Mouse (Mus musculus) hindbrain, embryonic 11.5 days (tissue): ENCODE data around the gene Jpt2. TPM values are rescaled to one million over a fixed set of nuclear protein-coding genes. Genes with fewer than 3 reads are reported as not detected.

ENCODE experiments used
- polyA plus RNA-seq: library from polyadenylated mRNA; unstranded; fragments of >200 nt; fragmentation: Nextera tagmentation; extraction: Ambion mirVana; gene quantifications from 2 replicates; pipeline ENCODE4 v1.2.1, GENCODE M21; 2014

Jpt2 gene
- polyA plus RNA-seq, 1 experiment from 2014 or later: 214 TPM

Other genes starting within 250 kb of the Jpt2 start
- not detected in 2 replicates for gene Rnf151, start 242.6 kb downstream of the Jpt2 start, polyA plus RNA-seq
- gene Rps2, start 242.6 kb downstream of the Jpt2 start, polyA plus RNA-seq: 1,264 and 1,299 TPM in 2 replicates
- gene Ndufb10, start 236.2 kb downstream of the Jpt2 start, polyA plus RNA-seq: 198 and 223 TPM in 2 replicates
- gene Rpl3l, start 232.9 kb downstream of the Jpt2 start, polyA plus RNA-seq: 0.11 TPM in 1 of 2 replicates, not detected in the other
- gene Msrb1, start 224.0 kb downstream of the Jpt2 start, polyA plus RNA-seq: 21.1 and 22.8 TPM in 2 replicates
- 1.5 and 2.3 TPM in 2 replicates for gene Hs3st6, start 207.7 kb downstream of the Jpt2 start, polyA plus RNA-seq
- not detected in 2 replicates for gene Meiob, start 156.4 kb downstream of the Jpt2 start, polyA plus RNA-seq
- 31.5 and 32.0 TPM in 2 replicates for gene Hagh, start 120.5 kb downstream of the Jpt2 start, polyA plus RNA-seq
- gene Fahd1, start 110.3 kb downstream of the Jpt2 start, polyA plus RNA-seq: 18.4 and 23.5 TPM in 2 replicates
- gene Igfals, start 94.7 kb downstream of the Jpt2 start, polyA plus RNA-seq: 0.12 and 0.40 TPM in 2 replicates
- gene Nubp2, start 74.3 kb downstream of the Jpt2 start, polyA plus RNA-seq: 77.6 and 84.2 TPM in 2 replicates
- 43.4 and 46.5 TPM in 2 replicates for gene Spsb3, start 74.0 kb downstream of the Jpt2 start, polyA plus RNA-seq
- gene Eme2, start 65.6 kb downstream of the Jpt2 start, polyA plus RNA-seq: 22.7 and 24.2 TPM in 2 replicates
- 70.5 and 73.3 TPM in 2 replicates for gene Mrps34, start 65.6 kb downstream of the Jpt2 start, polyA plus RNA-seq
- 45.9 and 49.7 TPM in 2 replicates for gene Nme3, start 64.2 kb downstream of the Jpt2 start, polyA plus RNA-seq
- 39.1 and 50.9 TPM in 2 replicates for gene Mapk8ip3, start 23.7 kb downstream of the Jpt2 start, polyA plus RNA-seq
- 11.2 and 15.1 TPM in 2 replicates for gene Cramp1l, start 55.1 kb upstream of the Jpt2 start, polyA plus RNA-seq
- 15.9 and 17.5 TPM in 2 replicates for gene Ift140, start 55.4 kb upstream of the Jpt2 start, polyA plus RNA-seq
- 9.3 and 10.7 TPM in 2 replicates for gene Tmem204, start 122.9 kb upstream of the Jpt2 start, polyA plus RNA-seq
- gene Telo2, start 155.3 kb upstream of the Jpt2 start, polyA plus RNA-seq: 23.5 and 28.8 TPM in 2 replicates
- not detected in 2 replicates for gene Ptx4, start 160.1 kb upstream of the Jpt2 start, polyA plus RNA-seq
- gene Clcn7, start 172.7 kb upstream of the Jpt2 start, polyA plus RNA-seq: 16.6 and 18.7 TPM in 2 replicates
- not detected in 2 replicates for gene Ccdc154, start 201.8 kb upstream of the Jpt2 start, polyA plus RNA-seq
- gene Gm38655, start 214.8 kb upstream of the Jpt2 start, polyA plus RNA-seq: not detected in 2 replicates
- gene BC003965, start 223.9 kb upstream of the Jpt2 start, polyA plus RNA-seq: 35.2 and 36.4 TPM in 2 replicates
- gene Unkl, start 227.7 kb upstream of the Jpt2 start, polyA plus RNA-seq: 4.3 and 4.5 TPM in 2 replicates